Mouse (Mus musculus): ENCODE results near the gene Mapk1. TPM values are rescaled to one million over a fixed set of nuclear protein-coding genes. Genes with fewer than 3 reads are reported as not detected.
A peak's percentile ranks its signal among the peaks of the same experiment; 100 is the strongest.

Mapk1 gene
- 86.6 and 88.6 TPM in 2 replicates for polyA plus RNA-seq (2015; fragmentation: Nextera tagmentation; extraction: Ambion mirVana)

DNA sequence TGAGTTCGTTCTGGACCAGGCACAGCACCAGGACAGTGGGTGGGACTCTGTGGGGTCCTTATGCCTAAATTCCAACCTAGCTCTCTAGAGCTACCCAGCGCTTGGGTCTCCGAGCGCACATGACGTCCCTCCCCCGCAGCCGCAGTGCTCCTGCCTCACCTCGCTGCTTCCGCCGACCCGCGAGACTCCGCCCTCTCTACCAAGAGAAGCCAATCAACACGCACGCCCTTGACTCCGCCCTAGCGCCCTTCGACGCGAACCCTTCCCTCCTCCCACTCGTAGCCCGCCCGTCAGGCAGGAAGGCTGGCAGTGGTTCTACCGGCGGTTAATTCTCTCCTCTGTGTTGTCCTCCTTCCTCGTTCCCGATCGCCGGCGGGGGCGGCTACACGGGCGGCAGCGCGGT lies at the start of gene Mapk1:
Gene Mapk1, plus strand, starts transcription at position 252 of the 403 bp plus-strand sequence.
- Histone ChIP-seq H3K4me1 (replicated peaks; ENCODE audit: control insufficient read depth, insufficient read depth, low read length) (no peaks in the 10 kb centered on the region), H3K27me3 (replicated peaks; ENCODE audit: control insufficient read depth, insufficient read depth, low read length) (no peaks in the 10 kb centered on the region), H3K36me3 (ENCODE audit: control insufficient read depth, insufficient read depth) (no peaks in the 10 kb centered on the region; the same call in 1 of the 2 replicates), H3K4me3 (ENCODE audit: low read depth, low read length) (peak within 1 kb of the TSS; percentile 96), H3K9ac (ENCODE audit: low read depth, low read length) (peak within 1 kb of the TSS; percentile 90), H3K4me2 (replicated peaks; ENCODE audit: low read depth) (peak within 1 kb of the TSS; percentile 84), H3K9me3 (ENCODE audit: control insufficient read depth) (no peaks in the 10 kb centered on the region), H3K27ac (ENCODE audit: low read depth, low read length) (peak within 1 kb of the TSS; percentile 97)
- ATAC-seq, result peak; percentile 97
- 0% methylated on average over 30 of the region's 35 CpGs for WGBS
- TF ChIP-seq CTCF (IDR thresholded peaks at IDR 0.05; ENCODE audit: low read depth), result no peak

DNA sequence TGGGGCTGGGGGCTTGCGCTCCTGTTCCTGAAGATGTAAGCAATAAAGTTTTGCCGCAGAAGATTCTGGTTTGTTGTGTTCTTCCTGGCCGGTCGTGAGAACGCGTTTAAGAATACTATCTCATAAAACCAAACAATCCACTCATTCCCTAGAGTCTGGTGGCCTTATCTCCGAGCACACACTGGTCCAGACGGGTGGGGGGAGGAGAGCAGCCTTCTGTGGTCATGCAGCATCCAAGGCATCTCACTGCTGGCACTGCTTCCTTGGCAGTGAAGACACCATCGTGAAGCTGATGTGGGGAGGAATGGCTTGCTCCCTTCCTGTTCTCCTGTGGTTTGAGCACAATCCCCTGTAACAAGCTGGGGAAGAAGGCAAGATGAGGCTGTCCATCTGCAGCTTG lies 43.6 kb upstream of the Mapk1 start:
- no peaks in the 10 kb centered on the region for H3K4me1 ChIP-seq (replicated peaks; ENCODE audit: control insufficient read depth, insufficient read depth, low read length)
- WGBS, result 91% methylated on average over 9 of the region's 9 CpGs
- H3K4me2 ChIP-seq (replicated peaks; ENCODE audit: low read depth), result no peak overlapping the region
- H3K36me3 ChIP-seq (ENCODE audit: control insufficient read depth, insufficient read depth), result no peaks in the 10 kb centered on the region
- ATAC-seq, result no peak
- TF ChIP-seq CTCF (IDR thresholded peaks at IDR 0.05; ENCODE audit: low read depth), result no peak
- H3K9ac ChIP-seq (ENCODE audit: low read depth, low read length), result no peak overlapping the region
- no peak overlapping the region for H3K4me3 ChIP-seq (ENCODE audit: low read depth, low read length)
- H3K27me3 ChIP-seq (replicated peaks; ENCODE audit: control insufficient read depth, insufficient read depth, low read length), result no peaks in the 10 kb centered on the region
- no peak overlapping the region for H3K27ac ChIP-seq (ENCODE audit: low read depth, low read length)
- H3K9me3 ChIP-seq (ENCODE audit: control insufficient read depth), result no peaks in the 10 kb centered on the region

DNA sequence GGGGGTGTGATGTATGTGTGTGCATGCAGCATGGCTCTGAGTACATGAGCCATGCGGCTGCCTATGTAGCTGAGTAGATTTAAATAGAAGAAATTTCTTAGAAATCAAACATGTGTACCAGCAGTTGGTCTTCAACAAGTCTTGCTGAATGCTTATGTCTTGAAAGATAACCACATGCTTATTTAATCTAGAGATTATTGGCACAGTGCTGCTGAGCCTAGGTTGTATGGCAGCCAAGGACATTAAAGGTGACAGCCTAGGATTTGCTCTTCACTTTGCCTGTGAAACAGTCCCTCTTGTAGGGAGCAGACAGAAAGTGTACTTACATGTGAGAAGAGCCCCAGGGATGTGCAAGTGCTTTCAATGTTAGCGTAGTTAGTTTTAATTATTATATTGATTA lies 42.1 kb upstream of the Mapk1 start:
- no peak for ATAC-seq
- Histone ChIP-seq H3K27ac (ENCODE audit: low read depth, low read length) (no peak overlapping the region), H3K36me3 (ENCODE audit: control insufficient read depth, insufficient read depth) (no peaks in the 10 kb centered on the region), H3K27me3 (replicated peaks; ENCODE audit: control insufficient read depth, insufficient read depth, low read length) (no peaks in the 10 kb centered on the region), H3K4me2 (replicated peaks; ENCODE audit: low read depth) (no peak overlapping the region), H3K4me3 (ENCODE audit: low read depth, low read length) (no peak overlapping the region), H3K9me3 (ENCODE audit: control insufficient read depth) (no peaks in the 10 kb centered on the region), H3K4me1 (replicated peaks; ENCODE audit: control insufficient read depth, insufficient read depth, low read length) (no peaks in the 10 kb centered on the region), H3K9ac (ENCODE audit: low read depth, low read length) (no peak overlapping the region)
- WGBS, result 85% methylated on average over 2 of the region's 2 CpGs
- TF ChIP-seq CTCF (IDR thresholded peaks at IDR 0.05; ENCODE audit: low read depth), result no peak

DNA sequence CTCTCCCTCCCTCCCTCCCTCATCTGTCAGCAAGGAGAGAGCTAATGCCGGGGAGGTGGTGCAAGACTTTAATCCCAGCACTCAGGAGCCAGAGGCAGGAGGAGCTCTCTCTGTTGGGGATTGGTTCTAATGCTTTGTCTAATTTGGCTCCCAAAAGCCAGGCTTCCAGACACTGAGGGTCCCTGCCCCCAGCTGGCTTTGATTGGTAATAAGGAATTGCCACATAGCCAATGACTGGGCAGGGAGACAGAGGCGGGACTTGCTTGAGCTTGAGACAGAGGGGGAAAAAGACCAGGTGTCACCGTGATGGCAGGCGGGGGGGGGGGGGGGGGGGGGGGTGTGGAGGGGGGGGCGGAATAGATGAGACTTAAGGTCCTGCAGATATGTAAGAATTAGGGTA lies 24.6 kb upstream of the Mapk1 start:
- H3K9me3 ChIP-seq (ENCODE audit: control insufficient read depth), result no peaks in the 10 kb centered on the region
- H3K9ac ChIP-seq (ENCODE audit: low read depth, low read length), result no peak overlapping the region
- no peaks in the 10 kb centered on the region for H3K27me3 ChIP-seq (replicated peaks; ENCODE audit: control insufficient read depth, insufficient read depth, low read length)
- no peak for ATAC-seq
- no peak overlapping the region for H3K4me2 ChIP-seq (replicated peaks; ENCODE audit: low read depth)
- no peaks in the 10 kb centered on the region for H3K36me3 ChIP-seq (ENCODE audit: control insufficient read depth, insufficient read depth)
- no peak for TF ChIP-seq CTCF (IDR thresholded peaks at IDR 0.05; ENCODE audit: low read depth)
- no peak overlapping the region for H3K27ac ChIP-seq (ENCODE audit: low read depth, low read length)
- no peaks in the 10 kb centered on the region for H3K4me1 ChIP-seq (replicated peaks; ENCODE audit: control insufficient read depth, insufficient read depth, low read length)
- 15% methylated on average over 3 of the region's 5 CpGs for WGBS
- no peak overlapping the region for H3K4me3 ChIP-seq (ENCODE audit: low read depth, low read length)

DNA sequence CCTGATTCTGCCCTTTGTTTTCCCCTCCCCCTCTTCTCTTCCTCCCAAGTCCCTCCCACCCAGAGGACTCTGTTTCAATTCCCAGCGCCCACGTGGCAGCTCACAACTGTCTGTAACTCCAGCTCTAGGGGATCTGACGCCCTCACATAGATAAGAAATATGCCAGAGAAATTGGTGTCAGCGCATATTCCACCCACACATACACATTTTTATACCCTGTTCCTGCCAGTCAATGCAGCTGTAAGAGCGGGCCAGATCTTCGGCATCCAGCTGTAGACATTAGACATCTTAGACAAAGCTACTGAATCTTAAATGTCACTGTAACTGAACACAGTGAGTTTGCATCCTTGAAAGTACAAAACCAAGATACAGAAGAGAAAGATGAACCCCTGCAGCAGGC lies 23.3 kb upstream of the Mapk1 start:
- H3K27me3 ChIP-seq (replicated peaks; ENCODE audit: control insufficient read depth, insufficient read depth, low read length), result no peaks in the 10 kb centered on the region
- no peak overlapping the region for H3K9ac ChIP-seq (ENCODE audit: low read depth, low read length)
- TF ChIP-seq CTCF (IDR thresholded peaks at IDR 0.05; ENCODE audit: low read depth), result no peak
- H3K9me3 ChIP-seq (ENCODE audit: control insufficient read depth), result no peaks in the 10 kb centered on the region
- no peak overlapping the region for H3K27ac ChIP-seq (ENCODE audit: low read depth, low read length)
- ATAC-seq, result no peak
- whole genome bisulfite sequencing, result 86% methylated on average over 6 of the region's 6 CpGs
- no peak overlapping the region for H3K4me3 ChIP-seq (ENCODE audit: low read depth, low read length)
- H3K4me1 ChIP-seq (replicated peaks; ENCODE audit: control insufficient read depth, insufficient read depth, low read length), result no peaks in the 10 kb centered on the region
- no peak overlapping the region for H3K4me2 ChIP-seq (replicated peaks; ENCODE audit: low read depth)
- H3K36me3 ChIP-seq (ENCODE audit: control insufficient read depth, insufficient read depth), result no peaks in the 10 kb centered on the region

DNA sequence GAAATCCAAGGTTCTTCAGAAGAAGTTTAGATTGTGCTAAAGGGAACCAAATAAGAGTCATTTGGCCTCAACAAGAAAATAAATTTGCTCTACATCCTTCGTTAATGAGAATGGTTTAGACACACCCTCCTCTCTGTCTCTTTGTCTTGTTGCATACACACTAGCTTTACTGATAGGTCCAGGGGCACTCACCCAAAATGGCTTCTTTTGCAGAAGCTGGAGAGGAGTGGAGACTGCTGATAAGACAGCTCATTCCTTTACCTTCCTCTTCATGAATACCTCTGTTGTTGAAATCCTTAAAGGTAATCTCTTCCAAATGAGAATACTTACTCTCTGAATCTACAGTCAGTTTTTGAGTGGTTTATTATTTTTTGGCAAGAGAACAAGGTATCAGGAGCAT lies 18.0 kb upstream of the Mapk1 start:
- TF ChIP-seq CTCF (IDR thresholded peaks at IDR 0.05; ENCODE audit: low read depth), result no peak
- H3K9ac ChIP-seq (ENCODE audit: low read depth, low read length), result no peak overlapping the region
- H3K27ac ChIP-seq (ENCODE audit: low read depth, low read length), result no peak overlapping the region
- whole genome bisulfite sequencing, result 65% methylated on average over 1 of the region's 1 CpGs
- no peaks in the 10 kb centered on the region for H3K9me3 ChIP-seq (ENCODE audit: control insufficient read depth)
- no peaks in the 10 kb centered on the region for H3K27me3 ChIP-seq (replicated peaks; ENCODE audit: control insufficient read depth, insufficient read depth, low read length)
- H3K4me1 ChIP-seq (replicated peaks; ENCODE audit: control insufficient read depth, insufficient read depth, low read length), result no peaks in the 10 kb centered on the region
- no peak for ATAC-seq
- H3K36me3 ChIP-seq (ENCODE audit: control insufficient read depth, insufficient read depth), result no peaks in the 10 kb centered on the region
- H3K4me3 ChIP-seq (ENCODE audit: low read depth, low read length), result no peak overlapping the region
- H3K4me2 ChIP-seq (replicated peaks; ENCODE audit: low read depth), result no peak overlapping the region

DNA sequence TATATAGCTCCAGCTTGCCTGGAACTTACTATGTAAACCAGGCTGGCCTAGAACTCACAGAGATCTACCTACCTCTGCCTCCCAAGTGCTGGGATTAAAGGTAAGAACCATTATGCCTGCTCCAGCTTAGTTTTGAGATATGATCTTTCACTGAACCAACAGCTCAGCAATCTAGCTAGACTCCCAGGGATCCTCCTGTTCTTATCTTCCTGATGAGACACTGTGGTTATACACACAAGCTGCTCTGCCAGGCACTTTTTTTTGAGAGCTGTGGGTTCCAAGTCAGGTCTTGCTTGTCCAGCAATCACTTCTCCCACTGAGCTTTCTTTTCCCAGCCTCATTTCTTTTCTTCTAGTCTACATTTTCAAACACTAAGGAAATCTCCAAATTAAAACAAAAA lies 16.9 kb upstream of the Mapk1 start:
- H3K4me3 ChIP-seq (ENCODE audit: low read depth, low read length), result no peak overlapping the region
- no peak overlapping the region for H3K9ac ChIP-seq (ENCODE audit: low read depth, low read length)
- no peak overlapping the region for H3K4me2 ChIP-seq (replicated peaks; ENCODE audit: low read depth)
- no peaks in the 10 kb centered on the region for H3K9me3 ChIP-seq (ENCODE audit: control insufficient read depth)
- no peaks in the 10 kb centered on the region for H3K4me1 ChIP-seq (replicated peaks; ENCODE audit: control insufficient read depth, insufficient read depth, low read length)
- H3K27ac ChIP-seq (ENCODE audit: low read depth, low read length), result no peak overlapping the region
- no peak for ATAC-seq
- no peaks in the 10 kb centered on the region for H3K36me3 ChIP-seq (ENCODE audit: control insufficient read depth, insufficient read depth)
- no peak for TF ChIP-seq CTCF (IDR thresholded peaks at IDR 0.05; ENCODE audit: low read depth)
- no peaks in the 10 kb centered on the region for H3K27me3 ChIP-seq (replicated peaks; ENCODE audit: control insufficient read depth, insufficient read depth, low read length)

Data from intestine, postnatal 0 days (tissue).